Mouse (Mus musculus) liver, embryonic 16.5 days (tissue): ENCODE measurements around the gene Nhej1. TPM values are rescaled to one million over a fixed set of nuclear protein-coding genes. Genes with fewer than 3 reads are reported as not detected.
A peak's percentile ranks its signal among the peaks of the same experiment; 100 is the strongest.

ENCODE experiments used
- ATAC-seq: fragments of 200-750 bp; cut with Nextera tagmentation; 2 replicates; pipeline ENCODE4 v1.8.0; 2017; ENCODE audit warnings: low read depth, mild to moderate bottlenecking, moderate number of reproducible peaks, moderate library complexity
- H3K27ac ChIP-seq: fragments of 300-500 bp; sonication (generic); 2 replicates; pipeline ENCODE4 v1.5.1; 2014; ENCODE audit warnings: mild to moderate bottlenecking, low read length
- H3K27me3 ChIP-seq: fragments of 300-500 bp; sonication (generic); 2 replicates; pipeline ENCODE4 v1.6.1; 2014; ENCODE audit warnings: low read depth, low read length, mixed read lengths; ENCODE audit not compliant: control insufficient read depth, insufficient read depth
- H3K36me3 ChIP-seq: fragments of 300-500 bp; sonication (generic); 2 replicates; pipeline ENCODE4 v1.6.1; 2014; ENCODE audit warnings: mild to moderate bottlenecking; ENCODE audit not compliant: control insufficient read depth, insufficient read depth
- H3K4me1 ChIP-seq: fragments of 300-500 bp; sonication (generic); 2 replicates; pipeline ENCODE4 v1.6.1; 2014; ENCODE audit warnings: low read depth, low read length, mixed read lengths; ENCODE audit not compliant: control insufficient read depth
- H3K4me2 ChIP-seq: fragments of 300-500 bp; sonication (generic); 2 replicates; pipeline ENCODE4 v1.6.1; 2014; ENCODE audit warnings: low read depth, low read length, mixed read lengths
- H3K4me3 ChIP-seq: fragments of 300-500 bp; sonication (generic); 2 replicates; pipeline ENCODE4 v1.5.1; 2014; ENCODE audit warnings: low read depth, mild to moderate bottlenecking, low read length
- H3K9ac ChIP-seq: fragments of 300-500 bp; sonication (generic); 2 replicates; pipeline ENCODE4 v1.6.1; 2014; ENCODE audit warnings: low read depth, low read length
- H3K9me3 ChIP-seq: fragments of 300-500 bp; sonication (generic); replicated peaks from 2 replicates; pipeline ENCODE4 v1.6.1; 2016; ENCODE audit warnings: low read length; ENCODE audit not compliant: control insufficient read depth
- WGBS: fragments of 180-500 bp; shearing (Covaris S2); extraction: QIAGEN DNeasy Blood & Tissue Kit; methylation state at CpG from one replicate; pipeline ENCODE4 v1.1.7; 2014; ENCODE audit not compliant: insufficient replicate concordance; 5-methylcytosine and 5-hydroxymethylcytosine counted together
- polyA plus RNA-seq: library from polyadenylated mRNA; unstranded; fragments of >200 nt; fragmentation: Nextera tagmentation; extraction: Ambion mirVana; gene quantifications from 2 replicates; pipeline ENCODE4 v1.2.1, GENCODE M21; 2015

Nhej1 gene
- polyA plus RNA-seq, 1 experiment from 2014 or later, result 6.0 TPM

GRCm38 (mm10) chr1:74971353-74972050 is 153.5 kb downstream of the Nhej1 start:
- Histone ChIP-seq H3K27me3 (no peaks in the 10 kb centered on the region), H3K27ac (peak overlapping the region; percentile 59), H3K4me1 (peaks cover 2% of the 10 kb centered on the region; the same call in 1 of the 2 replicates), H3K4me2 (no peak overlapping the region), H3K36me3 (no peaks in the 10 kb centered on the region), H3K4me3 (no peak overlapping the region), H3K9ac (no peak overlapping the region), H3K9me3 (no peaks in the 10 kb centered on the region)
- ATAC-seq, result peak; percentile 87
- WGBS, result 49% methylated on average over 4 of the region's 4 CpGs

DNA sequence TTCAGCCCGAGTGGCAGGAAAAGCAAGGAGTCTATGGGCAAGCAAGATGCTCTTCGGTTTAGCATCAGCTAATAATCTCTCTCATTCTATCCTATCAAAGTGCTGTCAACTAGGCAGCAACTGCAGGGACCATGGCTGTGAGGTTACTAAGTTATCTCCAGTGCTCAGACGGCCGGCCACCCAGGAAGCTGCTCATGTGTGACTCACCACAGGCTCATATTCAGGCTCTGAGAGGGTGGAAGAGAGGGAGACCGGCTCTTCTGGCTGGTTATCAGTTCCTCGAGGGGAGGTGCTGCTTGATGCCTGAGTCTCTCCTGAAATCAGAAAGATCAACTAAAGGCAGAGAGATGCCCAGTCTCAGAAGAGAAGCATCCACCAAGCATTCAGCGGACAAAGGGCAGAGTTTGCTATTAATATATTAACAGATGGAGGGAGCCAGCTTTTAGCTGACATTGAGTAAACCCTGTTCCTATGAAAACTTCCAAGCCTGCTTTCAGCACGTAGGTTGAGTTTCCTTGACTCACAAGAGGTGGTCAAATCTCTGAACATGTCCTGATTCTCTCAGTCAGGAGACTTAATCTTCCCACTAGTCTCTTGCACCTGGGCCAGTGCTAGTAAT is 156.9 kb downstream of the Nhej1 start:
- ATAC-seq, result no peak
- Histone ChIP-seq H3K27me3 (no peaks in the 10 kb centered on the region), H3K9me3 (no peaks in the 10 kb centered on the region), H3K4me2 (no peak overlapping the region), H3K27ac (no peak overlapping the region), H3K4me1 (peaks cover 2% of the 10 kb centered on the region; the same call in 1 of the 2 replicates), H3K4me3 (no peak overlapping the region), H3K36me3 (no peaks in the 10 kb centered on the region), H3K9ac (no peak overlapping the region)
- WGBS, result 45% methylated on average over 8 of the region's 8 CpGs

DNA sequence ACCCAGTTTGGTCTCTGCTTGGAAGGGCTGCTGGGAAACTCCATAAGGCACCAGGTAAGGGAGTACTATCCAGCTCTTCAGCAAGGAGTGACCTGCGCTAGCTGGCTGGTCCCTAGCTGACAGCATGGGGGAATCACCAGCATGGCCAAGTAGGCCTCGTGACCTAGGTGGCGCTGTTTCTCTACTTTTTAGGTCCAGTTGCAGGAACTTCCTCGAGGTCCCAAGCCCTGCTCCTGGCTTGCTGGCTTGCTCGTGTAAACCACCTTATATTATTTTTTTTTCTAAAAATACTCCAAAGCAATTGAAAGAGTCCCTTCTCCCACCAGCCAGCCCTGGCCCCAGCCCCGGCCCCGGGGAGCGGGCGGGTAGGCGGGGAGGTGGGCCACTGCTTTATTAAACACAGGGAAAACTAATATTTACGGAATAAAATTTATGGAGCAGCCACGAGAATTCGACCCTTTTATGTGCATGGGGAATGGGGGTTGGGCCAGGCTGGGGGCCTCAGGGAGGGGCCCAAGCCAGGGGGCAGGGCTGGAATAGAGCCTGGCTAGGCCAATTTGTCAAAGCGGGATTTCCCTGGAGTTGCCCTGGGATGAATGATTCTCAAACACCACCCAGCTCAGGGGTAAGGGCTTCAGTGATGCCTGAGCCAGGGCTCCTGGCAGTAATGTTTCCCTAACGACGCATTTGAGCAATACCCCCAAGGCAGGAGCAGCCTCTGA is 160.3 kb downstream of the Nhej1 start:
- no peak for ATAC-seq
- Histone ChIP-seq H3K4me3 (no peak overlapping the region), H3K27ac (no peak overlapping the region), H3K27me3 (no peaks in the 10 kb centered on the region), H3K4me2 (no peak overlapping the region), H3K9me3 (no peaks in the 10 kb centered on the region), H3K4me1 (no peaks in the 10 kb centered on the region; the same call in none of the 2 replicates), H3K36me3 (no peaks in the 10 kb centered on the region), H3K9ac (no peak overlapping the region)
- 17% methylated on average over 16 of the region's 16 CpGs for WGBS

GRCm38 (mm10) chr1:74962853-74963227 is 162.2 kb downstream of the Nhej1 start:
- Histone ChIP-seq H3K4me2 (no peak overlapping the region), H3K27ac (0 out of 2 replicates have a peak overlapping the region, but pooled peaks have one; percentile 1), H3K27me3 (no peaks in the 10 kb centered on the region), H3K4me3 (no peak overlapping the region), H3K36me3 (no peaks in the 10 kb centered on the region), H3K9ac (no peak overlapping the region), H3K9me3 (no peaks in the 10 kb centered on the region), H3K4me1 (no peaks in the 10 kb centered on the region; the same call in none of the 2 replicates)
- no peak for ATAC-seq
- WGBS, result 61% methylated on average over 5 of the region's 5 CpGs

DNA sequence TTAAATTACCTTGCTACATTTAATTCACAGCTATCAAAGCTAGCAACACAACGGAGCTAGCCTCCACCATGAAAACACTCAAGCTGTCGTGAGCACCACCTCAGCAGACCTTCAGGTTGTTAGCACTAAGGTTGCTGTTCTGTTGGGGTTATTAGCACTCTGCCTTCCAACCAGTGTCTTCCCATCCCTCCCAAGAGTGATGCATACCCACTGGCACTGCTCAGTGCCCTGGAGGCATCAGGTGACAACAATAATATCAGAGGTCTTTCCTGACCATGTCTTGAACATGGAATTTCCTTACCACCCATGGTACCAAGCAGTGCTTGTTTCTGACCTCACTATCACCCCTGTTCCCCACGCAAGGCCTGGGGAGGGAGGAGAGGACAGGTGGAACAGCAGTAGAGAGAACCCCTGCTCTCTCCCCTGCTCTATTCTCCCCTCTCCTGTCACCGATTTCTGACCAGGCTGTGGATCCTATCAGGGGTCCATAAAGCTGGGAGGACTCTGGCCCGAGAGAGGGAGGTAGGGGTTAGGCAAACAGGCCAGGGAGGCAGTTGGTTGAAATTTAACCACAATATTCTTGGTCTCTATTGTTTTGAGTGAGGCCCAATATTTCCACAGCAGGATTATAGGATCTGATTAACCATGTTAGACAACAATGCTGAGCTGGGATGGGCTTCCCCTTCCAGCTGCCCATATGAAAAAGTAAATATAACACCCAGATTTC is 162.7 kb downstream of the Nhej1 start:
- H3K27ac ChIP-seq, result peak overlapping the region; percentile 84
- ATAC-seq, result peak; percentile 74
- no peaks in the 10 kb centered on the region for H3K27me3 ChIP-seq
- H3K9me3 ChIP-seq, result no peaks in the 10 kb centered on the region
- H3K36me3 ChIP-seq, result no peaks in the 10 kb centered on the region
- H3K4me2 ChIP-seq, result no peak overlapping the region
- no peaks in the 10 kb centered on the region; the same call in none of the 2 replicates for H3K4me1 ChIP-seq
- H3K4me3 ChIP-seq, result no peak overlapping the region
- 35% methylated on average over 5 of the region's 5 CpGs for WGBS
- H3K9ac ChIP-seq, result no peak overlapping the region

GRCm38 (mm10) chr1:74961722-74962121 is 163.3 kb downstream of the Nhej1 start:
- no peaks in the 10 kb centered on the region for H3K9me3 ChIP-seq
- H3K36me3 ChIP-seq, result no peaks in the 10 kb centered on the region
- H3K27ac ChIP-seq, result peak overlapping the region; percentile 84
- WGBS, result 55% methylated on average over 7 of the region's 7 CpGs
- peak; percentile 84 for ATAC-seq
- H3K4me2 ChIP-seq, result no peak overlapping the region
- no peak overlapping the region for H3K9ac ChIP-seq
- H3K27me3 ChIP-seq, result no peaks in the 10 kb centered on the region
- no peaks in the 10 kb centered on the region; the same call in none of the 2 replicates for H3K4me1 ChIP-seq
- H3K4me3 ChIP-seq, result no peak overlapping the region

- no peak overlapping the region for H3K4me3 ChIP-seq
- no peak overlapping the region for H3K27ac ChIP-seq
- WGBS, result 68% methylated on average over 7 of the region's 7 CpGs
- no peaks in the 10 kb centered on the region; the same call in none of the 2 replicates for H3K4me1 ChIP-seq
- no peak overlapping the region for H3K4me2 ChIP-seq
- no peaks in the 10 kb centered on the region for H3K9me3 ChIP-seq
- H3K9ac ChIP-seq, result no peak overlapping the region
- H3K27me3 ChIP-seq, result peaks cover 3% of the 10 kb centered on the region; the same call in 1 of the 2 replicates
- H3K36me3 ChIP-seq, result no peaks in the 10 kb centered on the region
- no peak for ATAC-seq
These were observed 164.9 kb downstream of the Nhej1 start for GRCm38 (mm10) chr1:74960059-74960458.

DNA sequence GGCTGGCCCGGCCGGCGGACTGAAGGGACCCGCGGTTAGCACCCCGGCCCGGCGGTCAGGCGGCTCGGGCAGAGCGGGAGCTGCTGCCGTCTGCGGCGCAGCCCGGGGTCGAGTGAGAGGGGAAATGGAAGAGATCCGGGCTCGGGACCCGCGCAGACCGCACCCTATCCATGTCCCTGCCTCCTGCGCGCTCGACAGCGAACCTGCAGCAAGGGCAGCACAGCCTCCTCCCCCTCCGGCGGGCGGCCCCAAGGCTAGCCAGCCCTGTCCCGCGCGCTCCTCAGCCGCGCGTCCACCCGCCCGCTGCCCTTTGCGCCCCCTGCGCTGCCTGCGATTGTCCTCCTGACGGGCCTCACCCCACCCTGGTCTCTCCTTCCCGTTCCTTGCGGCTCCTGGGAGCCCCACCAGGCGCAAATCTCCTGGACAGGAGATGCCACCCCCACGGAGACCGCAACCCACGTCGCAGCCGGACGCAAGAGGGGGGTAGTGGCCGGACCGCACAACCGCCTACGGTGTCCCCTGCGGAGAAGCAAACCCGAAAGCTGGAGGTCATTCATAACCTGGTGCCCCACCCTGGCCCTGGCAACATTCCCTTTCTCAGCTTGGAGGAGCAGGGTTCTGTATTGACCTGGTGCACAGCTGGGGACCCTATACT is 173.3 kb downstream of the Nhej1 start, which contains the start of gene Ihh:
Ihh (minus strand) TSS at position 117 of the 655 bp plus-strand sequence.
- Histone ChIP-seq H3K36me3 (no peaks in the 10 kb centered on the region), H3K4me1 (no peaks in the 10 kb centered on the region), H3K9me3 (no peaks in the 10 kb centered on the region), H3K9ac (peak within 1 kb of the TSS; percentile 53), H3K27me3 (peaks cover 67% of the 10 kb centered on the region), H3K4me2 (peak within 1 kb of the TSS; percentile 45), H3K4me3 (peak within 1 kb of the TSS; percentile 56), H3K27ac (peak within 1 kb of the TSS; percentile 34)
- peak; percentile 88 for ATAC-seq
- WGBS, result 3% methylated on average over 45 of the region's 55 CpGs
